Mouse (Mus musculus) heart, embryonic 13.5 days (tissue): ENCODE data around the gene Pafah1b1. TPM values are rescaled to one million over a fixed set of nuclear protein-coding genes. Genes with fewer than 3 reads are reported as not detected.
A peak's percentile ranks its signal among the peaks of the same experiment; 100 is the strongest.

Source experiments
- ATAC-seq: fragments of 200-750 bp; cut with Nextera tagmentation; 2 replicates; pipeline ENCODE4 v1.8.0; 2017; ENCODE audit warnings: moderate TSS enrichment; ENCODE audit not compliant: insufficient number of reproducible peaks, low FRiP score, low TSS enrichment; ENCODE audit errors: extremely low read depth
- H3K27ac ChIP-seq: fragments of 300-500 bp; sonication (generic); replicated peaks from 2 replicates; pipeline ENCODE4 v1.5.1; 2015; ENCODE audit warnings: moderate library complexity, mild to moderate bottlenecking, inconsistent platforms
- H3K27me3 ChIP-seq: fragments of 300-500 bp; sonication (generic); replicated peaks from 2 replicates; pipeline ENCODE4 v1.6.1; 2015; ENCODE audit warnings: mild to moderate bottlenecking, inconsistent platforms
- H3K36me3 ChIP-seq: fragments of 300-500 bp; sonication (generic); 2 replicates; pipeline ENCODE4 v1.6.1; 2015; ENCODE audit warnings: mild to moderate bottlenecking, inconsistent platforms
- H3K4me1 ChIP-seq: fragments of 300-500 bp; sonication (generic); 2 replicates; pipeline ENCODE4 v1.6.1; 2015; ENCODE audit warnings: inconsistent platforms
- H3K4me2 ChIP-seq: fragments of 300-500 bp; sonication (generic); 2 replicates; pipeline ENCODE4 v1.6.1; 2015; ENCODE audit warnings: inconsistent platforms, mild to moderate bottlenecking, moderate library complexity
- H3K4me3 ChIP-seq: fragments of 300-500 bp; sonication (generic); 2 replicates; pipeline ENCODE4 v1.5.1; 2015; ENCODE audit warnings: moderate library complexity, mild to moderate bottlenecking, inconsistent platforms
- H3K9ac ChIP-seq: fragments of 300-500 bp; sonication (generic); 2 replicates; pipeline ENCODE4 v1.6.1; 2015; ENCODE audit warnings: inconsistent platforms, mild to moderate bottlenecking, moderate library complexity
- H3K9me3 ChIP-seq: fragments of 300-500 bp; sonication (generic); 2 replicates; pipeline ENCODE4 v1.6.1; 2016; ENCODE audit warnings: inconsistent platforms
- WGBS: fragments of 180-500 bp; shearing (Covaris S2); methylation state at CpG from one replicate; pipeline ENCODE4 v1.1.7; 2015; ENCODE audit warnings: mixed read lengths; 5-methylcytosine and 5-hydroxymethylcytosine counted together
- polyA plus RNA-seq: library from polyadenylated mRNA; unstranded; fragments of >200 nt; fragmentation: Nextera tagmentation; extraction: Ambion mirVana; gene quantifications from 2 replicates; pipeline ENCODE4 v1.2.1, GENCODE M21; 2015

Gene Pafah1b1
- polyA plus RNA-seq, 1 experiment from 2014 or later: 34.6 TPM

DNA sequence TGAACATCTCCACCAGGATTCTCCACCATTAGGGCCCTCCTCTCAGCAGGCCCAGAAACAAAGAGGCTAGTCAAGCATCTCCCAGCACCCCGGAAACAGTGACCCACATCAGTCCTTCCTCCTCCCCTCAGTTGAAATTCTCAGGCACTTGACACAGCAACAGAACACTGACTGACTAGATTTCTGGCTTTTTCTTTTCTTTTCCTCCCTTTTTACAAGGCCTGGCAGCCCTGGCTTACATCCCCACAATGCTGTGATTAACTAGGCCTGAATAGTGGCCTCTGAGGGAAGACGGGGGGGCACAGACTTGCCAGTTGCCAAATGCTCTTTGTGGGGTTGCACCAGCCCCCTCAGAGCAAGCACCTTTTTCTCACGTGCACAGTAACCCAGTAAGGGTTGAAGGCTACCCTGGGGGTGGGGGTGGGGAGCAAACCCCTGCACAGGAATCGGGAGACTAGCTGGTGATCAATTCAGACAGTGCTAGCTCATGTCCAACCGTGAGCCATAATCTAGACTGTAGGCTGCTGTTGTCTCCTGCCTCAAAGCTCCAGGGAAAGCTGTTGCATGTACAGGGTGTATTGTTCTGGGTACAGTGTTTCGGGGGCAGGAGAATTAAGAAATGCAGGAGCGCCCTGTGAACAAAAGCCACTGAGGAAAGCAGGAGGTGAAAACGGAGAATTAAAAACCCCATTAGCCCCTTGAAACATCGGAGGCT is 27.0 kb upstream of the Pafah1b1 start:
- no peak overlapping the region for H3K4me3 ChIP-seq
- no peak overlapping the region for H3K9ac ChIP-seq
- no peaks in the 10 kb centered on the region for H3K9me3 ChIP-seq
- H3K36me3 ChIP-seq: no peaks in the 10 kb centered on the region
- no peak for ATAC-seq
- H3K27me3 ChIP-seq: no peaks in the 10 kb centered on the region
- no peak overlapping the region for H3K4me2 ChIP-seq
- H3K4me1 ChIP-seq: peaks cover 32% of the 10 kb centered on the region
- no peak overlapping the region; the same call in 1 of the 2 replicates for H3K27ac ChIP-seq
- 59% methylated on average over 9 of the region's 9 CpGs for WGBS

DNA sequence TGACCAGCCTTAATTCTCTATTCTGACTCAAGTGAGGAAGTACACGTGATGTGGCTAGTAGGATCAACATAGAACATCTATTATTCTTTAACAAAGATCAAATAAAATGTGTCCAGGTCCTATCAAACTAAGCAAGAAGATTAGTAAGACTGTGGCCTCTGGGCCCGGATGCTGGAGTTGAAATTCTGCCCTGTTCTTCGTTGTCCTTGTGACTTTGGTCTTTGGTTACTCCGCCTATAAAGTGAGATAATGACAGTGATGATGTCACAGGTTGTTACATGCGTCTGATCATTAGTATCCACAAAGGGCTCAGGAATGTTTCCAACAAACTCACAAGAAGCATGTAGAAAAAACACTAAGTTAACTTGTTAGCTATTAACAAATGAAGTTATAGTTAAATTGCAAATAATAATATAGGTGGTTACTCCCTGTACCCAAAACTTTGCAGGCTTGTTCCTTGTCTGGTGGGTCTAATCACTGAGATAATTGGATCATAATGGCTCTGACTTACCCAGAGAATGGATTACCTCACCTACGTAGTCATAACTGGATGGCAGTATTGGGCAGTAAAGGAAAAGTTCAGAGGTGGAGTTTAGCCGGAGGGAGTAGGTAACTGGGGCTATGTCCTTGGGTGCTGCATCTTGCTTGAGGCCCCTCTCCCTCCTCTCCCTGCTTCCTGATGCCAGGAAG is 26.3 kb upstream of the Pafah1b1 start:
- WGBS: 67% methylated on average over 7 of the region's 7 CpGs
- H3K36me3 ChIP-seq: no peaks in the 10 kb centered on the region
- H3K9me3 ChIP-seq: no peaks in the 10 kb centered on the region
- H3K4me3 ChIP-seq: no peak overlapping the region
- H3K27ac ChIP-seq: no peak overlapping the region; the same call in 1 of the 2 replicates
- peaks cover 27% of the 10 kb centered on the region for H3K4me1 ChIP-seq
- H3K27me3 ChIP-seq: no peaks in the 10 kb centered on the region
- no peak overlapping the region for H3K9ac ChIP-seq
- no peak overlapping the region for H3K4me2 ChIP-seq
- no peak for ATAC-seq

- H3K9ac ChIP-seq: peak overlapping the region; percentile 6; the same call in 1 of the 2 replicates
- no peaks in the 10 kb centered on the region for H3K9me3 ChIP-seq
- ATAC-seq: no peak
- peaks cover 27% of the 10 kb centered on the region for H3K4me1 ChIP-seq
- no peak overlapping the region for H3K4me2 ChIP-seq
- 80% methylated on average over 13 of the region's 13 CpGs for WGBS
- no peaks in the 10 kb centered on the region for H3K27me3 ChIP-seq
- no peak overlapping the region for H3K4me3 ChIP-seq
- H3K36me3 ChIP-seq: no peaks in the 10 kb centered on the region
- peak overlapping the region; percentile 89 for H3K27ac ChIP-seq
These were observed 24.8 kb upstream of the Pafah1b1 start for GRCm38 (mm10) chr11:74749241-74749640.

GRCm38 (mm10) chr11:74748022-74748421 is 23.6 kb upstream of the Pafah1b1 start:
- Histone ChIP-seq H3K9ac (no peak overlapping the region), H3K9me3 (no peaks in the 10 kb centered on the region), H3K4me1 (peaks cover 27% of the 10 kb centered on the region), H3K27ac (peak overlapping the region; percentile 89), H3K4me3 (no peak overlapping the region), H3K4me2 (peak overlapping the region; percentile 26), H3K27me3 (no peaks in the 10 kb centered on the region), H3K36me3 (no peaks in the 10 kb centered on the region)
- WGBS: 13% methylated on average over 4 of the region's 4 CpGs
- ATAC-seq: peak; percentile 42; the same call in 1 of the 2 replicates

- H3K27me3 ChIP-seq: no peaks in the 10 kb centered on the region
- ATAC-seq: no peak
- H3K4me3 ChIP-seq: no peak overlapping the region
- H3K4me1 ChIP-seq: no peaks in the 10 kb centered on the region
- H3K9ac ChIP-seq: no peak overlapping the region
- no peaks in the 10 kb centered on the region; the same call in 1 of the 2 replicates for H3K9me3 ChIP-seq
- no peaks in the 10 kb centered on the region for H3K36me3 ChIP-seq
- no peak overlapping the region for H3K27ac ChIP-seq
- 56% methylated on average over 3 of the region's 3 CpGs for WGBS
- no peak overlapping the region for H3K4me2 ChIP-seq
These were observed 13.4 kb upstream of the Pafah1b1 start for GRCm38 (mm10) chr11:74737861-74738260.

GRCm38 (mm10) chr11:74734917-74735316 is 10.4 kb upstream of the Pafah1b1 start:
- Histone ChIP-seq H3K27ac (no peak overlapping the region), H3K9me3 (no peaks in the 10 kb centered on the region; the same call in 1 of the 2 replicates), H3K36me3 (no peaks in the 10 kb centered on the region), H3K4me3 (no peak overlapping the region), H3K9ac (no peak overlapping the region), H3K27me3 (no peaks in the 10 kb centered on the region), H3K4me1 (no peaks in the 10 kb centered on the region), H3K4me2 (no peak overlapping the region)
- no peak for ATAC-seq
- WGBS: 33% methylated on average over 7 of the region's 7 CpGs

DNA sequence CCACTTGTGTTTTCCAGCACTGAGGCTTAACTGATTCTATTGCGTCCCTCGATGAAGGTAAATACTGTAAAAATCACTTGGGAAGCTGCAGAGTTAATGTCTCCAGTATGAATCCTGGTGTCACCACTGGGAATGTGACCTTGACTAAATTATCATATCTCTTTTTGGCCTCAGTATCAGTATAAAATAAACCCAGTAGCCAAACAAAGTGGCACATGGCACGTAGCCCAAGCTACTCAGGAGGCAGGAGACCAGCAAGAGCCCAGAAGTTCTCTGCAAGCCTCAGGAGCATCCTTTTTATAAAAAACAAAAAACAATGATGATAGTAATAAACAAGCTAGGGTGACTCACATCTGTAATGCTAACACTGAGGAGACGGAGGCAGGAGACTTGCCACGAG is 711 bp upstream of the Pafah1b1 start:
- H3K4me1 ChIP-seq: peaks cover 29% of the 10 kb centered on the region
- peak overlapping the region; percentile 76 for H3K4me2 ChIP-seq
- no peaks in the 10 kb centered on the region for H3K9me3 ChIP-seq
- no peaks in the 10 kb centered on the region for H3K36me3 ChIP-seq
- H3K9ac ChIP-seq: peak overlapping the region; percentile 92
- H3K27ac ChIP-seq: peak overlapping the region; percentile 99
- peak overlapping the region; percentile 88 for H3K4me3 ChIP-seq
- no peak for ATAC-seq
- H3K27me3 ChIP-seq: no peaks in the 10 kb centered on the region
- 41% methylated on average over 5 of the region's 5 CpGs for WGBS

DNA sequence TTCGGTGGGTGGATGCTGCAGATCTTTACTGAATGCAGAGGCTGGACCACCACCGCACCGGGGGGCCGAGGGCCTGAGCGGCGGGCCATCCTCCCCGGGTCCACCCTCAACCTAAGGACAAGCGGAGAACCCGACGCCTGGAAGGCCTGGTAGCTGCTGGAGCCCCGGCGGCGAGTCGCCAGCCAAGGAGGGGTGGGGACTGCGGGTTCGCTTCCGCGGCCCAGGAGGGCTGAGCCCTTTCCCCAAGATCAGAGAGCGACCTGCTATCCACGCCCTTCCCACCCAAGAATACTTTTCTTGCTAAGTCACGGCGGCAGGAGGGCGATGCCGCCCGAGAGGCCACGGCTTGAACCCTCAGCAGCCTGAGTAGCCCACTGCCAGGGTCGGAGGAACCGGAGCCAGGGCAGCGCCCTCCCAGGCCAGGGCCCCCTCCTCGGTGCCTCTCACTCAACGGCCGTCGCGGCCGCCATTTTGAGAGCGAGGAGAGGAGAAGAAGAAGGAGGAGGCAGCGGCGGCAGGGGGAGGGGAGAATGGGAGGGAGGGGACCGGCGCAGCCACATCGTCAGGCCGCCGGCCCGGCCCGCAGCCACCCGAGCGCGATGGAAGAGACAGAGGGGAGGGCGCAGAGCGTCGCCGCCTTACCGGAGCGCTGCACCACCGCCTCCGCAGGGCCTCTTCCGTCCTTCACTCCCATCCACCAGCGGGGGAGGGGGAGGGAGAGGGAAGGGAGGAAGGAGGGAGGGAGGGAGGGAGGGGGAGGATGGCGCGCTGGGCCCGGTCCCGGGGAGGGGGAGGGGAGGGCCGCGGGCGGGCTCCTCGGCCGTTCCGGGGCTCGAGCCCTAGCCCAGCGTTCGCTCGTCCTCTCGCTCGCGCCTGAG is 874 bp downstream of the Pafah1b1 start:
- Histone ChIP-seq H3K27ac (peak overlapping the region; percentile 99), H3K4me2 (peak overlapping the region; percentile 92), H3K36me3 (no peaks in the 10 kb centered on the region), H3K9ac (peak overlapping the region; percentile 92), H3K9me3 (no peaks in the 10 kb centered on the region), H3K27me3 (no peaks in the 10 kb centered on the region), H3K4me1 (peaks cover 39% of the 10 kb centered on the region), H3K4me3 (peak overlapping the region; percentile 88)
- ATAC-seq: peak; percentile 75
- WGBS: under 1% methylated on average over 50 of the region's 75 CpGs

DNA sequence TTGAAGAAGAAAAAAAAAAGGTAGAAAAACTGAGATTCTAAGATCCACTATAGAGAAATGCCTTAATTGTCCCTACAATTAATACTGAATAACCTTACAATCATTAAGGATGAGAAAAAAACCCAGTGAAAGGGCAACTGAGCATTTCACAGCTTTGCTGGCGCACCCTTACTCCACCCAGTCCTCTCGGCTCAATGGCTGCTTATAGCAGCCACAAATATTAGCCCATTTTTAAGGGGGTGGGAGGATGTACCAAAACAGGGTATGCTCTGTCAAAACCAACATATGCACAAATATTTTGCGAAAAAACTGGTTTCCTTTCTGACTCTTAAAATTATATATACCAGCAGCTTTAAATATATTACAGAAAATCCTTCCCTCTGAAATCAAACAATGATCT is 2.5 kb downstream of the Pafah1b1 start:
- WGBS: 30% methylated on average over 3 of the region's 3 CpGs
- H3K4me3 ChIP-seq: peak overlapping the region; percentile 88
- ATAC-seq: no peak
- H3K36me3 ChIP-seq: no peaks in the 10 kb centered on the region
- no peak overlapping the region for H3K27ac ChIP-seq
- peak overlapping the region; percentile 78 for H3K9ac ChIP-seq
- H3K27me3 ChIP-seq: no peaks in the 10 kb centered on the region
- peak overlapping the region; percentile 92 for H3K4me2 ChIP-seq
- H3K4me1 ChIP-seq: peaks cover 46% of the 10 kb centered on the region
- H3K9me3 ChIP-seq: no peaks in the 10 kb centered on the region

DNA sequence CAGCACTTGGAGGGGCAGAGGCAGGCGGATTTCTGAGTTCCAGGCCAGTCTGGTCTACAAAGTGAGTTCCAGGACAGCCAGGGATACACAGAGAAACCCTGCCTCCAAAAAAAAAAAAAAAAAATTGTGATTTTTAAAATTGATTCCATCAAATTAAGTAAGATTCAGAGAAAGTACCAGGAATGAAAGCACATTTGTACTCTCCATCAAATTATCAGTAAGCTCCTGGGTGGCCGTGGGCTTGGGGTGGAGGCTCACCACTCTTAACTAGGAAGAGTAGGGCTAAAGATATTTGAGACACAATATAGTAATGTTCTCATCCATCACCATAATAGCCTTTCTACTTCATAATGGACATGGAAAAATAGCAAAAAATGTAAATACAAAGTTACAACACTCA is 3.3 kb downstream of the Pafah1b1 start:
- Histone ChIP-seq H3K36me3 (no peaks in the 10 kb centered on the region), H3K4me2 (peak overlapping the region; percentile 49), H3K9me3 (no peaks in the 10 kb centered on the region), H3K9ac (peak overlapping the region; percentile 56; the same call in 1 of the 2 replicates), H3K27me3 (no peaks in the 10 kb centered on the region), H3K27ac (peak overlapping the region; percentile 43), H3K4me1 (peaks cover 52% of the 10 kb centered on the region), H3K4me3 (peak overlapping the region; percentile 22)
- WGBS: 22% methylated on average over 2 of the region's 2 CpGs
- no peak for ATAC-seq

DNA sequence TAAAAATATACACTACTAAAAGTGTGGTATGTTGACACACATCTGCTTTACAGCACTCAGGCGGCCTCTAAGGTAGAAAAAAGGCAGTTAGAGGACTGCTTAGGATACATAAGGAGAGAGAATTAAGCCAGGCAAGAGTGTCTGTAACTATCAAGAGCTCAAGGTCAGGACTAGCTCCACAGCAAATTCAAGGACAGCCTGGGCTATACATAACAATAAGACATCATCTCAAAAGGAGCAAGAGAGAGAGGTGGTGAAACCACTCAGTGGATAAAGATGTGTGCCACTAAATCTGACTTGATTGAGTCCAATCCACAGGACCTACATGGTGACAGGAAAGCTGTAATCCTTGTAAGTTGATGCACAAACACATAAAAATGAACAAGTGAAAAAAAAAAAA is 3.8 kb downstream of the Pafah1b1 start:
- peak overlapping the region; percentile 56 for H3K9ac ChIP-seq
- no peaks in the 10 kb centered on the region for H3K9me3 ChIP-seq
- H3K4me1 ChIP-seq: peaks cover 51% of the 10 kb centered on the region
- H3K4me2 ChIP-seq: peak overlapping the region; percentile 49
- no peaks in the 10 kb centered on the region for H3K27me3 ChIP-seq
- peak overlapping the region; percentile 43 for H3K27ac ChIP-seq
- no peak for ATAC-seq
- peak overlapping the region; percentile 22; the same call in 1 of the 2 replicates for H3K4me3 ChIP-seq
- H3K36me3 ChIP-seq: no peaks in the 10 kb centered on the region
- WGBS: 44% methylated on average over 1 of the region's 1 CpGs
